Mouse (Mus musculus) testis, postnatal 10 days (tissue): ENCODE data around the gene Qrich1.

ENCODE experiments used
- DNase-seq: peaks from one replicate; pipeline ENCODE4 v3.0.0; 2021; ENCODE audit warnings: low spot score

Qrich1 gene

DNA sequence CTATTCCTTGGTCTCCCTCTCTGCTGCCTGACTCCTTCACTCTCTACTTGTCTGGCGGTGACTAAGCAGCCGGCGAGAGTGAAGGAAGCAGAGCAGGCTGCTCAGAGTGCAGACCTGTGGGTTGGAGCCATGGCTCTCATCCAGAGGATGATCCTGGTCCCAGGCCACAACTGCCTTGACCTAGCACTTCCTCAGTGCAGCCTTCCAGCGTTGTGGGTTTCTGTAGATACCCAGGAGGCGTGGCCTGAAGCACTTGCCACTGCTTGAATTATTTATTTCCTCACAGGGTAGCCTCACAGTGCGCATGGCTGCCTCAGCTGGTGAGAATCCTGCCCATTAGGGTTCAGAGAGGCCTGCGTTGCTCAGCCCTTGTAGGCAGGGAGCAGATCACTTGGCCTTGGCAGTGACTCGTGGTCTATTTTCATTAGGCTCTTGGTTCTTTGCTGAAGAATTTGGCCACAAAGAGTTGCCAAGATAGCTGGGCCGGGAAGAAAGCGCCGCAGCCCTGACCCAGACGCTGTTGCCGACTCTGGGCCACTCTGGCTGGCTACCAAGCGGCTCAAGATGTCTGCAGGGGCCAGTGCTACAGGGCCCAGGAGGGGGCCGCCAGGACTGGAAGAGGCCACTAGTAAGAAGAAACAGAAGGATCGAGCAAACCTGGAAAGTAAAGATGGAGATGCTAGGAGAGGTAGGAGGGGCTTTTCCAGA lies 24.4 kb upstream of the Qrich1 start:
- peak; percentile 65 for DNase-seq

DNA sequence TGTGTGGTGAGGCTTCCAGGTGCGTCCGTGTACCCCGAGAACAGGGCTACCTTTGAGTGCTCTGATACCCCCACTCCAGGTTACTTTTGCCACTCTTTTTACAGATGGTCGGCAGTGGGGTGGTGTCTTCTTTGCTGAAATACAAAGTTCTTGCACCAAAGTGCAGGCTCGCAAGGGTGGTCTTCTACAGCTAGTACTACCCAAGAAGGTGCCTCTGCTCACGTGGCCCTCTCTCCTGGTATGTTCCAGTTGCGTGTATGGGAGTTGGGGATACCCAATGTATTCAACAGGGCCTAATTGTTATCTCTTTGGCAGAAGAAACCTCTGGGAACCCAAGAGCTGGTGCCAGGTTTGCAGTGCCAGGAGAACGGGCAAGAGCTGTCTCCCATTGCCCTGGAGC lies 23.4 kb upstream of the Qrich1 start:
- no peak for DNase-seq

DNA sequence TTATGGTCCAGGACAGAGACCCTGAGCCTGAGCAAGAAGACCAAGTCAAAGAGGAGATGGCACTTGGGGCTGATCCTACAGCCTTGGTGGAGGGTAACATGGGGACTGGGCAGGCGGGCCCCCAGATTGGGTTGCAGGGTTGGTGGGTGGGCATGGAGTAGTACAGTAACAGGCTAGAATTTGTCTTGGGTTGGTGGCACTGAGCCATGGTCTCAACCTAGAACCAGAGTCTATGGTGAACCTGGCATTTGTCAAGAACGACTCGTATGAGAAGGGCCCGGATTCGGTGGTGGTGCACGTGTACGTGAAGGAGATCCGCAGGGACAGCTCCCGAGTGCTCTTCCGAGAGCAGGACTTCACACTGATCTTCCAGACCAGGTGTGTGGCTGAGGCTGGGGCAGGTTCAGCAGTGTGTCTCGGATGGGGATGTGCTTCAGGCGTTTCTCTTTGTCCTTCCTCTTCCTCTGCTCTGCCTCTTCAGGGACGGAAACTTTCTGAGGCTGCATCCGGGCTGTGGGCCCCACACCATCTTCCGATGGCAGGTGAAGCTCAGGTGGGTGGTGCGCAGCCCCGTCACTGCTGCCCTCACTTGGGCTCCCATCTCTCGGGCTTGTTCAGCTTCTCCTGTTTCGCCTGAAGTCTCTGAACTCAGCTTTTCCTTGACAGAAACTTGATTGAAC lies 22.3 kb upstream of the Qrich1 start:
- DNase-seq: no peak

DNA sequence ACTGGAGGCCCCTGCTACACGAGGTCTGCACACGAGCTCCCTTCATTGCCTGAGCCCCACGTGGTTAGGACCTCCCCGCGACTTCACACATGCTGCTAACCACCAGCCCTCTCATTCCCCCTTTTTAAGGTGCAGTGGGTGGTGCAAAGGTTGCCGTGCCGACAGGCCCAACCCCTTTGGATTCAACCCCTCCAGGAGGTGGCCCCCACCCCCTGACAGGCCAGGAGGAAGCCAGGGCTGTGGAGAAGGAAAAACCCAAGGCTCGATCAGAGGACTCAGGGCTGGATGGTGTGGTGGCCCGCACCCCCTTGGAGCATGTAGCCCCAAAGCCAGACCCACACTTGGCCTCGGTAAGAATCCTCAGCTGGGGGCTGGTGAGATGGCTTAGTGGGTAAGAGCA lies 21.7 kb upstream of the Qrich1 start:
- no peak for DNase-seq

DNA sequence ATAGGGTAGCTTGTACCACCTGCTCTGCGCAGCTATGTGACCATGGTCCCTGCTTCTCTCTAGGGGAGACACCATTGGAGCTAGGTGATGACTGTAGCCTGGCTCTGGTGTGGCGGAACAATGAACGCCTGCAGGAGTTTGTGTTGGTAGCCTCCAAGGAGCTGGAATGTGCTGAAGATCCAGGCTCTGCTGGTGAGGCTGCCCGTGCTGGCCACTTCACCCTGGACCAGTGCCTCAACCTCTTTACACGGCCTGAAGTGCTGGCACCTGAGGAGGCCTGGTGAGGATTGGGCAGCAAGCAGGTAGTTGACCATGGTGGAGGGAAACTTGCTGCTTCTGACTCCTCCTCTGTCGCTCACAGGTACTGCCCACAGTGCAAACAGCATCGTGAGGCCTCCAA lies 17.4 kb upstream of the Qrich1 start:
- no peak for DNase-seq

DNA sequence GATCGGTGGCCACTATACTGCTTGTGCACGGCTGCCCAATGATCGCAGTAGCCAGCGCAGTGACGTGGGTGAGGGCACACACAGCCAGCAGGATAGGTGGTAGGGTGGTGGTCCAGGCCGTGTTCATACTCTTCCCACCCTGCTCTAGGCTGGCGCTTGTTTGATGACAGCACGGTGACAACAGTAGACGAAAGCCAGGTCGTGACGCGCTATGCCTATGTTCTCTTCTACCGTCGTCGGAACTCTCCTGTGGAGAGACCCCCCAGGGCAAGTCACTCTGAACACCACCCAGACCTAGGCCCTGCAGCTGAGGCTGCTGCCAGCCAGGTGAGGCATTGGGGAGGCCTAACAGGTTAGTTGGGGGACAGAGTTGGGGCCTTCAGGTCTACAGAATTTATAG lies 16.7 kb upstream of the Qrich1 start:
- no peak for DNase-seq

DNA sequence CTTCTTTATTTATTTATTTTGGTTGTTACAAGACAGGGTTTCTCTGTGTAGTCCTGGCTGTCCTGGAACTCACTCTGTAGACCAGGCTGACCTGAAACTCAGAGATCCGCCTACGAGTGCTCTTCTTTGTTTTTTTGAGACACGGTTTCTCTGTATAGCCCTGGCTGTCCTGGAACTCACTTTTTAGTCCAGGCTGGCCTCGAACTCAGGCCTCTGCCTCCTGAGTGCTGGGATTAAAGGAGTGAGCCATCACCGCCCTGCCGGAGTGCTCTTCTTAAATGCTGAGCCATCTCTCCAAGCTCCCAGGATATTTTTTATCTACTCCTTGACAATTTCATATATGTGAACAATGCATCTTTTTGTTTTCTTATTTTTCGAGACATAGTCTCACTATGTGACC lies 9.7 kb upstream of the Qrich1 start:
- peak; percentile 43 for DNase-seq

DNA sequence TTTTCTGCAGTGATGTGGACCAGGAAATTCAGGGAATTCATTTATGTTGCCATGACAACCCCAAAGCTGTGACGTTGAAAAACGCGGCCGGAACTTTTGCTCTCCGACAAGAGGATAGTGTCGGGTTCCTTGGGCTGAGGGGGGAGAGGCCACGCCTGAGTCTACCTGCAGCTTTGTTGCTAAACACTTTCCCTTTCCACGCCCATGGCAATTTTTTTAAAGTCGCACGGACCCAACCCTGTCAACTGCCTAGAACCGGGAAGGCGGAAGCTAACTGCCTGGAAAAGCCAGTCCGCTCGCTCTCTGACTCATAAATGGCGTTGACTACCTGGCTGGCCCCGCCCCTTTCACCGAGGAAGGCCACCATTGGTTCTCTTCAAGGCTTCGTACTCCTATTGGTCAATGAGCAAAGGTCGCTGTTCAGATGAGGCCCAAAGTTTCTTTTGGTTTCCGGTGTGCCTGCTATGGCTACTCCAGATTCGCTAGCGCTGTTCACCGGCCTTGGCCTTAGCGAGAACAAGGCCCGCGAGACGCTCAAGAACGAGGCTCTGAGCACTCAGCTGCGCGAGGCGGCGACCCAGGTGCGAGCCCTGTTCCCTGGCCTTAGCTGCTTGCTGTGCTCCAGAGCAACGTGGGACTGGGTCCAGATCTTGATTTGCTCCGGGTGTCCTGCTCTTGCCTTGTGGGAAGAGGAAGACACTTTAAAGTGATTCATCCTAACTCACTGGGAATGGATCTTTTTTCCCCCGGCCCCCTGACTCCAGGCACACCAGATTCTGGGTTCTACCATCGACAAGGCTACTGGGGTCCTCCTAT lies 8.8 kb upstream of the Qrich1 start, which contains the start of gene Qars:
TSS of gene Qars (plus strand) at position 88 of the 816 bp plus-strand sequence.
- peak; percentile 96 for DNase-seq

DNA sequence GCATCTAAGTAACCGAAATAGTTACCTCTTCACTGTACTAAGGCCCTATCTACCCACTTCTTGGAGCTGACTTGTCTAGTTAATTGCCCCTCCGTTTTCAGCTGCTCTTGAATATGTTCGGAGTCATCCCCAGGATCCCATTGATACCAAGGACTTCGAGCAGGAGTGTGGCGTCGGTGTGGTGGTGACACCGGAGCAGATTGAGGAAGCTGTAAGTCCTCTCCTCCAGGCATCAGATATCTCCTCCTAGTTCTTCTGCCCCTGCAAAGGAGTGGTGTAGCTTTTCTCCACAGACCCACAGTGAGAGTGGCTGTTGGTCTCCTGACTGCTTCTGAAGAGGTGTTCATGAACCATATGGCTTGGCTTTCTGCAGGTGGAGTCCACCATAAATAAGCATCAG lies 7.8 kb upstream of the Qrich1 start:
- DNase-seq: no peak

DNA sequence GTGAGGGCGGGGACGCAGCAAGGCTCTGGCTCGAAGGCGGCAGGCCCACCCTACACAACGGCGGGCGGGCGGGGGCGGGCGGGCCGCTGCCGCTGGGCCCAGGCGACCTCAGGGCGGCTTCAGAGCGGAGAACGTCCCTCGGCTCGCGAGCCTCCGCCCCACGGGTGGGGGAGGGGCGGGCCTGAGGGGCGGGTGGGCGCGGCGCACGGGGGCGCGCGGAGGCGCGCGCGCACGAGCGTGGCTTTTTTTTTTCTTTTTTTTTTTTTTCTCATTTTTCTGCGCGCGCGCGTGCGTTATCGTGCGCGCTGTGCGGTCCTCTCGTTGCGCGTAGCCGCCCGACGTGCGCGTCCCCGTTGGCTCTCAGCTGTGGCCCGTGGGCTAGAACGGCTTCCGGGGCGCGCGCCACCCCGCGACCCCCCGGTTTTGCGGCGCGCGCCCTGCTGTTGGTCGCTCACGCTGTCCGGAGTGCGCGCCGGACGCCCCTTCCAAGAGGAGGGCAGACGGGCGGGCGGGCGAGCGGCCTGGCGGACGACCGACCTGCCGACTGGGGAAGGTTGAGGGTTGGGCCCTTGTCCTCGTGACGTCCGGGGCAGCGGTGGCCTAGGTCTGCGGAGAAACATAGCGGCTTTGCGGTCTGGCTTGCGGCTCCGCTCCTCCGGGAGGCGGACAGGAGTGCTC lies 786 bp downstream of the Qrich1 start:
- DNase-seq: peak; percentile 93

DNA sequence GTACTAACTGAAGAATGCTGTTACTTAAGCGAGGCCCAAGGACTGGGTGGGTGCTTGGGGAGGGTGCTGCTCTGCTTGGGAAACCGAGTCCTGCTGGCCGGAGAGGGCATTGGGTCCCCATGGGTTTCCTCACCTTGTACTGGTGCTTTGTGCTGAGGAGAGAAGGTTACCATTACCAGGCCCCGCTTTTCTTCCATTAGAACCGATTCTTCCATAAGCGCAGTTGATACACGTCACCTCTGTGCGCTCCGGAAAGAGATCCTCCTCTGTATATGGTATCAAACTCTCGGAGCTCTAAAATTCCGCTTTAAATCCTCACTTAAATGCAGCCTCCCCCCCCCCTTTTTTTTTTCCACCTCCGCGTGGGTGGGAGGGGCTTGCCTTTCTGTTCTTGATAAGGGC lies 1.3 kb downstream of the Qrich1 start:
- no peak for DNase-seq

DNA sequence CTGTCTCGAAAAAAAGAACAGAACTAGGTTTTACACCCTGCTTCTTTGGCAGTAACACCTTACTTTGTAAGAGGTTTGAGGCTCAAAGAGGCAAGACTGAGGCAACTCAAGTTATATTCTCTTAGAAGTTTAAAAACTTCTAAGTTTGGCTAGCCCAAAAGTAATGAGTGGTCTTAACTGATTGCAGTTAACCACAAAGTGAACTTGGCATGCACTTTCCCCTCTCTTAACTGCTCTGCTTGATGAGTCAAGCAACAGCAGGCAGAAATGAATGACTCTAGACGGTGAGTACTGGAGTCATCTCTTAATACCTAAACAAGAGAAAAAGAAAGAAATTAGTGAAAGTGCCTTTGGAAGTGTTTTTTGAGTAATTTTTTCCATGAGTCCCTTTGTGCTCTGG lies 5.0 kb downstream of the Qrich1 start:
- no peak for DNase-seq

DNA sequence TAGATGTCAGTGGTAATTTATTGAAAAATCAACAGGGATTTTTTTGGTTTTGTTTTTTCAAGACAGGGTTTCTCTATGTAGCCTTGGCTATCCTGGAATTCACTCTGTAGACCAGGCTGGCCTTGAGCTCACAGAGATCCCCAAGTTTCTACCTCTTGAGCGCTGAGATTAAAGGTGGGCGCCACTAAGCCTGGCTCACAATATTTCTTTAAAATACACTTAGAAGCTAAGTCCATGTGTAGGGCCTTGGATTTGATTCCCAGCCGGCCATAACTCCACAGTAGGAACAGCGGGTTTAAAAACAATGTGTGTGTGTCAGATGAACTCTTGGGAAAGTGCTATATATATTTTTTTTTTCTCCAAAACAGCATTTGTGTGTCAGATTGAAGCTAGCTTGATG lies 6.7 kb downstream of the Qrich1 start:
- DNase-seq: no peak

DNA sequence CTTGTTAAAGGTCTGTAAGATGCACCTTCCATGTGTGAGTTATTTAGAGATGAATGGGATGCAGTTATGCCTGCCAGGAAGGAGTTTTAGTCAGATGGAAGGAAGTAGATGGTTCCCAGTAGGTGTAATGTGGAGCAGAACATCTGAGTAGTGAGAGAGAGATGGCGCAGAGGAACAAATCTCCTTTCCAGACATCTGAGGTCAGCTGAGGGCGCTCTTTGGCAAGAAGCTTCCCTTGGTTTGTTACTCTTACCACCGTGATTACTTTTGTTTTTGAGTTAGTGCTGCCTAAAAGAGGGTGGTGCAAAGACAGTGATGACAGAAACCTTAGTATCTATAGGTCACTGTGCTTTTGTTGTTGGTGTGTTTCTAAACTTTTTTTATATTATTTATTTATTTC lies 8.8 kb downstream of the Qrich1 start:
- DNase-seq: no peak

DNA sequence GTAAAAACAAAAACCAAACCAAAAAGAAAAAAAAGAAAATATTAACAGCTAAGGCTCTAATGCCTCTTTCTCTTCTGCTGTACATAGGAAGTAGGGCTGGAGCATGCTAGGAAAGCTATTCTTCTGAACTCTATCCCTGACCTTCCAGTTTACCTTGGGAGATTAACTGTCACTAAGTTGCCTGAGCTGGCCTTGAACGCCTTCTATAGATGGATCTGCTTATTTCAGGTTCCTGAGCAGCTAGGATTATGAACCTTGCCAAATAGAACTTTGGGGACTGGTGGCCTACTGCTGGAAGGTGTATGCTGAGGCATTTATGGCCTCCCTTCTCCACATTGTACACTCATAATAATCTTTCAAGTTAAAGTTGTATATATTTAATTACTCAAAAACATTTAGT lies 14.3 kb downstream of the Qrich1 start:
- no peak for DNase-seq

DNA sequence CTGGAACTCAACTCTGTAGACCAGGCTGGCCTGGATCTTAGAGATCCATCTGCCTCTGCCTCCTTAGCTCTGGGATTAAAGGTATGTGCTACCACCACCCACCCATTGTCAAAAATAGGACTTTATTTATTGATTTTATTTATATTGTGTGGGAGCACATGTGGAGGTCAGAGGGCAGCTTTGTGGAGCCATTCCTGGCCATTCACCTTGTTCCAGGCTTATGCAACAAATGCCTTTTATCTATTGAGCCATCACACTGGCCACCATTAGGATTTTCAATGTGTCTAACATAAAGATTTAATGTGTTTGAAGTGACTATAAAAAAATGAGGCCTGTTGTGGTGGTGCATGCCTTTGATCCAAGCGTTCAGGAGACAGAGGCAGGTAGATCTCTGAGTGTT lies 14.9 kb downstream of the Qrich1 start:
- no peak for DNase-seq

DNA sequence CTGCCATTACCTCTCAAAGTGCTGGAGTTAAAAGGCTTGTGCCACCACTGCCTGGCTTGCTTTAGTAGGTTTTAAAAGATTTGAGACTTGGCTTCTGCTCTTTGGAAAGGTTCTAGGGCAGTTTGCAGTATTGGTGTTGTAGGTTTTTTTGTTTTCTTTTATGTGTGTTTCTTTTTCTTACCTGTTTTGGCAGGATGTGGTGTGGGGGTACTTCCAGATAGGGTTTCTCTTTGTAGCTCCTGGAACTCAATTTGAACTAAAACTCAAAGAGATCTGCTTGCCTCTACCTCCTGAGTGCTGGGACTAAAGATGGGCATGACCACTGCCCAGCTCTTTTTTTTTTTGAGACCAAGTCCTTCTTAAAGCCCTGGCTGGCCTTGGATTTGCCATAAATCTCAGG lies 24.2 kb downstream of the Qrich1 start:
- no peak for DNase-seq

DNA sequence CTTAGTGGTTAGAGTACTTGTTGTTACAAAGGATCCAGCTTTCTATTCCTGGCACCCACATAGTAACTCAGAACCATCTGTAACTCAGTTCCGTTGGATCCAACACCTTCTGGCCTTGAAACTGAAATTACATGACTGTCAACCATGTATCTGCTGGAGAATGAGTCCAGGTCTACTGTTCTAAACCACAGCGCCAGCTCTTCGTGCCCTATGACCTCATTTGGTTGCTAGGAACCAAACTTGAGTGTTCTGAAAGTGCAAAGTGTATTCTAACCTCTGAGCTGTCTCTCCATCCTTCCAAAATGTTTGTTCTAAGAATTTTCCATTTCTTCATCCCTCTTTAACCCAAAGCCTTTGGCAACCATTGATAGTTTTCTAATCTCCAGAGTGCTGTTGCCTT lies 29.4 kb downstream of the Qrich1 start:
- DNase-seq: no peak

DNA sequence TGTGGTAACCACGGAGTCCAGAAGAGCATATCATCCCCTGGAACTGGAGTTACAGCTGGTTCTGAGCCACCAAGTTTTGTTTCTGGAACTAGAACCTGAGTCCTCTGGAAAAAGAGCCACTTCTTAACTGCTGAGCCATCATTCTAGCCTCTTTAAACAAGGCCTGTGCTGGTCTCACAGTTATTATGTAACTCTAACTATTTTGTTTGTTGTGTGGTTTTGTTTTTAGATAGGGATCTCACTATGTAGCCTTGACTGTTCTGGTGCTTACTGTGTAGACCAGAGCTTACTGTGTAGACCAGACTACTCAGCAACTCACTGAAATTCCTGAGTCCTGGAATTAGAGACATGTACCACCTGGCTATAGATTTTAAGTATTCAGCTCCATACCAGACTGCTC lies 30.3 kb downstream of the Qrich1 start:
- no peak for DNase-seq

DNA sequence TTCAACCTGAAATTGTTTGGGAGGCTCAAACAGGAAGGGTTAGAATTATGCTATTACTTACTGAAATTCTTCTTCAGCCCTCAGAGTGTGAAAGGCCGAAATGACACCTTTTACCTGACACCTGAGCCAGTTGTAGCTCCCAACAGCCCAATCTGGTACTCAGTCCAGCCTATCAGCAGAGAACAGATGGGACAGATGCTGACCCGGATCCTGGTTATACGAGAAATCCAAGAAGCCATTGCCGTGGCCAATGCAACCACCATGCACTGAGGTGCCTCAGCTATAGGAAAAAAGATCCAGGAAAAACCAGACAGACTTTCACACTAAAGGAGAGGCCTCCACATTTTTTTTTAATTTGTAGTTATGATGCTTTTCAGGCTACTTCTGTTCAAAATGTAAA lies 42.6 kb downstream of the Qrich1 start:
- DNase-seq: no peak

DNA sequence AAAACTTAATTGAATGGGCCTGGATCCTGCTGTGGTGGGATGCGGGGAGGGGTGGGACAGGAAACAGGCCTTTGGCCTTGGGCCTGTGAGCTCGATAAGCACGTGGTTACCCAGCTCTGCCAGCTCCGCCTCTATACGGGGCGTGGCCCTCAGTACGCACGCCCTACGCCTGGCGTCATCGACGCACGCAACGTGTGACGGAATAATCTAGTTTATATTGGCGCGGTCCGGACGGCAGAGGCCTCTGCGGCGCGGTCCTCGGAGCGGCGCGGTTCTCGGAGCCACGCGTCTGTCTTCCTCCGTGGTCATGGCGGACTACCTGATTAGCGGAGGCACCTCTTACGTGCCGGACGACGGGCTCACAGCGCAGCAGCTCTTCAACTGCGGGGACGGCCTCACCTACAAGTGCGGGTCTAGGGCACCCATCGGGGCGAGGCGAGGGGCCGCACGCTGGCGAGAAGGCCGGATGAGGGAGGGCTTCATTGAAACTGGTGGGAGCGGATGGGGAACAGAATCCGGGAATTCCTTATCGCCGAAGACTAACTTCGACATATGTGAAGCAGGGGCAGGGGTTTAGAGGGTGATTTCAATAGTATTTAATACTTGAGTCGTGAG lies 43.7 kb downstream of the Qrich1 start, which contains the start of gene Impdh2:
TSS of gene Impdh2 (plus strand) at position 60 of the 615 bp plus-strand sequence.
- peak; percentile 97 for DNase-seq

DNA sequence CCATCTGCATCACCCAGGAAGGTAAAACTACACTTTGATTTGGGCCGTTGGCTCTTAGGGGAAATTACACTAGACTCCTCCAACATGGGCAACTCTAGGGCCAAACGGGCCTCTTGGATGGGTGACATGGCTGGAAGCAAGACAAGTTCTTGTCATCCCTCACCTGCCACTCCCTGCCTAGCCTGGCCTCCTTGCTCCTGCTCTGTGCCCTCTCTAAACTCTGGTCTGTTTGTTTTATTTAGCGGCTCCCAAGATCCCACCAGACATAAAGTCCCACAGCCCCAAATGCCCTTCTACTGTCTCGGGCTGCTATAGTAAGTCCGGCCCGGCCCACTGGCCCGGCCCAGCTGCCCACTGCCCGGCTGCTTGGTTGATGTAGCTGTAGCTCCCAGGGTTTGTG lies 47.1 kb downstream of the Qrich1 start:
- DNase-seq: no peak
